Mouse (Mus musculus) midbrain, postnatal 0 days (tissue): ENCODE measurements around the gene Zfp982. TPM values are rescaled to one million over a fixed set of nuclear protein-coding genes. Genes with fewer than 3 reads are reported as not detected.

Experiments
- polyA plus RNA-seq: library from polyadenylated mRNA; unstranded; fragments of >200 nt; fragmentation: Nextera tagmentation; extraction: Ambion mirVana; gene quantifications from 2 replicates; pipeline ENCODE4 v1.2.1, GENCODE M21; 2015
- total RNA-seq: library from RNA; depleted of rRNA; stranded (reverse); fragments of >200 nt; gene quantifications from 2 replicates; pipeline ENCODE4 v1.2.3, GENCODE M21; 2014; rRNA removed

Gene Zfp982
- total and polyA plus RNA-seq, 2 experiments from 2014 or later: 3.3 to 3.7 TPM

Other genes starting within 250 kb of the Zfp982 start
- 0.09 TPM in 1 of 2 replicates, not detected in the other for gene Zfp988, start 186.7 kb upstream of the Zfp982 start, total RNA-seq
- 0.06 and 0.14 TPM in 2 replicates for gene Zfp988, start 186.7 kb upstream of the Zfp982 start, polyA plus RNA-seq
- gene Zfp978, start 131.1 kb upstream of the Zfp982 start, total RNA-seq: not detected in 2 replicates
- not detected in 2 replicates for gene Zfp978, start 131.1 kb upstream of the Zfp982 start, polyA plus RNA-seq
- 1.4 and 2.1 TPM in 2 replicates for gene Gm16503, start 47.8 kb downstream of the Zfp982 start, total RNA-seq
- 0.43 and 0.58 TPM in 2 replicates for gene Gm16503, start 47.8 kb downstream of the Zfp982 start, polyA plus RNA-seq
- 0.11 TPM in 1 of 2 replicates, not detected in the other for gene Zfp985, start 60.9 kb downstream of the Zfp982 start, total RNA-seq
- 0.14 and 0.17 TPM in 2 replicates for gene Zfp985, start 60.9 kb downstream of the Zfp982 start, polyA plus RNA-seq
- 1.6 and 2.1 TPM in 2 replicates for gene Zfp979, start 150.1 kb downstream of the Zfp982 start, total RNA-seq
- gene Zfp979, start 150.1 kb downstream of the Zfp982 start, polyA plus RNA-seq: 2.0 and 3.0 TPM in 2 replicates
- gene Zfp534, start 210.1 kb downstream of the Zfp982 start, total RNA-seq: not detected in 2 replicates
- not detected in 2 replicates for gene Zfp534, start 210.1 kb downstream of the Zfp982 start, polyA plus RNA-seq